Mouse (Mus musculus): ENCODE results near the gene Pan2.
A peak's percentile ranks its signal among the peaks of the same experiment; 100 is the strongest.
"Not testable (repeated sequence)": the region's sequence is repeated elsewhere in the genome, so short reads cannot be mapped to it uniquely, and the experiment has no call there.

The Pan2 gene

GRCm38 (mm10) chr10:128303126-128304021, at the start of gene Pan2:
Gene Pan2, plus strand, starts transcription at chr10:128303335.
- DNase-seq (ENCODE audit: low spot score), result peak; percentile 98

- DNase-seq (ENCODE audit: low spot score), result no peak
Observed at GRCm38 (mm10) chr10:128253677-128254255, 49.4 kb upstream of the Pan2 start, which contains the start of gene Apon. Gene Apon, plus strand, starts transcription at chr10:128254096.

GRCm38 (mm10) chr10:128255925-128256324, 47.2 kb upstream of the Pan2 start:
- DNase-seq (ENCODE audit: low spot score), result no peak

GRCm38 (mm10) chr10:128256328-128256727, 46.8 kb upstream of the Pan2 start:
- no peak for DNase-seq (ENCODE audit: low spot score)

- no peak for DNase-seq (ENCODE audit: low spot score)
Observed at GRCm38 (mm10) chr10:128258953-128259352, 44.2 kb upstream of the Pan2 start.

GRCm38 (mm10) chr10:128259946-128260345, 43.2 kb upstream of the Pan2 start:
- no peak for DNase-seq (ENCODE audit: low spot score)

- not testable (repeated sequence) for DNase-seq (ENCODE audit: low spot score)
Observed at GRCm38 (mm10) chr10:128260376-128260775, 42.8 kb upstream of the Pan2 start.

GRCm38 (mm10) chr10:128262300-128262699, 40.8 kb upstream of the Pan2 start:
- DNase-seq (ENCODE audit: low spot score), result no peak

GRCm38 (mm10) chr10:128263393-128264310, 39.5 kb upstream of the Pan2 start:
- no peak for DNase-seq (ENCODE audit: low spot score)

GRCm38 (mm10) chr10:128268371-128268770, 34.8 kb upstream of the Pan2 start, which contains the start of gene Apof:
Gene Apof, plus strand, starts transcription at chr10:128268671.
- no peak for DNase-seq (ENCODE audit: low spot score)

- DNase-seq (ENCODE audit: low spot score), result no peak
Observed at GRCm38 (mm10) chr10:128269206-128269910, 33.8 kb upstream of the Pan2 start.

GRCm38 (mm10) chr10:128270287-128270841, 32.8 kb upstream of the Pan2 start, which contains the start of gene Stat2:
Gene Stat2, plus strand, starts transcription at chr10:128270559.
- DNase-seq (ENCODE audit: low spot score), result peak; percentile 84

GRCm38 (mm10) chr10:128270866-128271265, 32.3 kb upstream of the Pan2 start:
- DNase-seq (ENCODE audit: low spot score), result no peak

- no peak for DNase-seq (ENCODE audit: low spot score)
Observed at GRCm38 (mm10) chr10:128271883-128272282, 31.3 kb upstream of the Pan2 start.

GRCm38 (mm10) chr10:128272819-128273439, 30.2 kb upstream of the Pan2 start:
- not testable (repeated sequence) for DNase-seq (ENCODE audit: low spot score)

- DNase-seq (ENCODE audit: low spot score), result not testable (repeated sequence)
Observed at GRCm38 (mm10) chr10:128275374-128275773, 27.8 kb upstream of the Pan2 start.

GRCm38 (mm10) chr10:128278158-128278557, 25.0 kb upstream of the Pan2 start:
- DNase-seq (ENCODE audit: low spot score), result no peak

- no peak for DNase-seq (ENCODE audit: low spot score)
Observed at GRCm38 (mm10) chr10:128280943-128281342, 22.2 kb upstream of the Pan2 start.

GRCm38 (mm10) chr10:128281682-128282081, 21.5 kb upstream of the Pan2 start:
- DNase-seq (ENCODE audit: low spot score), result no peak

GRCm38 (mm10) chr10:128282886-128283450, 20.2 kb upstream of the Pan2 start:
- DNase-seq (ENCODE audit: low spot score), result no peak
